Mouse (Mus musculus) hindbrain, embryonic 11.5 days (tissue): Measurements from ENCODE around the gene Ankrd17. TPM values are rescaled to one million over a fixed set of nuclear protein-coding genes. Genes with fewer than 3 reads are reported as not detected.

Experiments used
- ATAC-seq: fragments of 200-750 bp; cut with Nextera tagmentation; 2 replicates; pipeline ENCODE4 v1.8.0; 2017; ENCODE audit warnings: mild to moderate bottlenecking, moderate TSS enrichment, moderate library complexity; ENCODE audit not compliant: low FRiP score
- DNase-seq: peaks from one replicate; pipeline ENCODE4 v3.0.0-alpha.2; 2015; ENCODE audit warnings: low spot score
- H3K27ac ChIP-seq: fragments of 300-500 bp; sonication (generic); 2 replicates; pipeline ENCODE4 v1.5.1; 2014; ENCODE audit warnings: mild to moderate bottlenecking, low read depth, low read length
- H3K27me3 ChIP-seq: fragments of 300-500 bp; sonication (generic); 2 replicates; pipeline ENCODE4 v1.6.1; 2014; ENCODE audit warnings: mild to moderate bottlenecking, low read length, moderate library complexity, mixed read lengths; ENCODE audit not compliant: control insufficient read depth, insufficient read depth
- H3K36me3 ChIP-seq: fragments of 300-500 bp; sonication (generic); 2 replicates; pipeline ENCODE4 v1.6.1; 2014; ENCODE audit warnings: mild to moderate bottlenecking, low read length, moderate library complexity, mixed read lengths; ENCODE audit not compliant: control insufficient read depth, insufficient read depth
- H3K4me1 ChIP-seq: fragments of 300-500 bp; sonication (generic); replicated peaks from 2 replicates; pipeline ENCODE4 v1.6.1; 2014; ENCODE audit warnings: low read length, mixed read lengths; ENCODE audit not compliant: control insufficient read depth, insufficient read depth
- H3K4me2 ChIP-seq: fragments of 300-500 bp; sonication (generic); replicated peaks from 2 replicates; pipeline ENCODE4 v1.6.1; 2014; ENCODE audit warnings: mild to moderate bottlenecking, low read depth, low read length
- H3K4me3 ChIP-seq: fragments of 300-500 bp; sonication (generic); 2 replicates; pipeline ENCODE4 v1.5.1; 2014; ENCODE audit warnings: low read depth, low read length
- H3K9ac ChIP-seq: fragments of 300-500 bp; sonication (generic); 2 replicates; pipeline ENCODE4 v1.6.1; 2014; ENCODE audit warnings: low read depth, low read length
- H3K9me3 ChIP-seq: fragments of 300-500 bp; sonication (generic); 2 replicates; pipeline ENCODE4 v1.6.1; 2016; ENCODE audit warnings: low read length; ENCODE audit not compliant: control insufficient read depth
- WGBS: fragments of 180-500 bp; shearing (Covaris S2); extraction: QIAGEN DNeasy Blood & Tissue Kit; methylation state at CpG from one replicate; pipeline ENCODE4 v1.1.7; 2014; 5-methylcytosine and 5-hydroxymethylcytosine counted together
- polyA plus RNA-seq: library from polyadenylated mRNA; unstranded; fragments of >200 nt; fragmentation: Nextera tagmentation; extraction: Ambion mirVana; gene quantifications from 2 replicates; pipeline ENCODE4 v1.2.1, GENCODE M21; 2014

The Ankrd17 gene
- polyA plus RNA-seq, 1 experiment from 2014 or later: 39.8 TPM

GRCm38 (mm10) chr5:90381458-90381857 is 15.1 kb upstream of the Ankrd17 start:
- DNase-seq: no peak
- no peak overlapping the region for H3K4me3 ChIP-seq
- H3K27me3 ChIP-seq: no peaks in the 10 kb centered on the region
- WGBS: 78% methylated on average over 4 of the region's 4 CpGs
- no peaks in the 10 kb centered on the region for H3K4me1 ChIP-seq
- H3K36me3 ChIP-seq: no peaks in the 10 kb centered on the region
- H3K4me2 ChIP-seq: no peak overlapping the region
- no peak overlapping the region for H3K27ac ChIP-seq
- no peak overlapping the region for H3K9ac ChIP-seq
- no peaks in the 10 kb centered on the region for H3K9me3 ChIP-seq
- no peak for ATAC-seq

GRCm38 (mm10) chr5:90373708-90374107 is 7.3 kb upstream of the Ankrd17 start:
- no peak for ATAC-seq

GRCm38 (mm10) chr5:90370401-90370800 is 4.0 kb upstream of the Ankrd17 start:
- no peaks in the 10 kb centered on the region for H3K36me3 ChIP-seq
- no peak overlapping the region for H3K4me2 ChIP-seq
- no peaks in the 10 kb centered on the region for H3K9me3 ChIP-seq
- ATAC-seq (no peak), DNase-seq (no peak)
- H3K4me3 ChIP-seq: no peak overlapping the region
- H3K27me3 ChIP-seq: no peaks in the 10 kb centered on the region
- H3K9ac ChIP-seq: no peak overlapping the region
- H3K4me1 ChIP-seq: no peaks in the 10 kb centered on the region
- no peak overlapping the region for H3K27ac ChIP-seq
- 85% methylated on average over 5 of the region's 5 CpGs for WGBS

More at GRCm38 (mm10) chr5:90373708-90374107, 7.3 kb upstream of the Ankrd17 start:
- Histone ChIP-seq H3K27ac (no peak overlapping the region), H3K9me3 (no peaks in the 10 kb centered on the region), H3K27me3 (no peaks in the 10 kb centered on the region), H3K36me3 (no peaks in the 10 kb centered on the region), H3K4me2 (no peak overlapping the region), H3K4me3 (no peak overlapping the region), H3K9ac (no peak overlapping the region), H3K4me1 (no peaks in the 10 kb centered on the region)
- 91% methylated on average over 4 of the region's 4 CpGs for WGBS
- DNase-seq: no peak

GRCm38 (mm10) chr5:90367067-90367303 is 608 bp upstream of the Ankrd17 start, which contains the start of gene Gm9958:
TSS of gene Gm9958 (plus strand) at chr5:90367204.
- Histone ChIP-seq H3K36me3 (no peaks in the 10 kb centered on the region), H3K27me3 (no peaks in the 10 kb centered on the region), H3K4me2 (peak within 1 kb of the TSS; percentile 67), H3K4me1 (no peaks in the 10 kb centered on the region), H3K4me3 (peak within 1 kb of the TSS; percentile 90), H3K9me3 (no peaks in the 10 kb centered on the region), H3K27ac (peak within 1 kb of the TSS; percentile 97), H3K9ac (peak within 1 kb of the TSS; percentile 94)
- ATAC-seq (no peak), DNase-seq (no peak)
- WGBS: 4% methylated on average over 7 of the region's 7 CpGs

GRCm38 (mm10) chr5:90365141-90365951 is 1.0 kb downstream of the Ankrd17 start:
- under 1% methylated on average over 55 of the region's 61 CpGs for WGBS
- H3K4me1 ChIP-seq: no peaks in the 10 kb centered on the region
- peak overlapping the region; percentile 94 for H3K9ac ChIP-seq
- H3K27me3 ChIP-seq: no peaks in the 10 kb centered on the region
- H3K9me3 ChIP-seq: no peaks in the 10 kb centered on the region
- H3K27ac ChIP-seq: peak overlapping the region; percentile 97
- no peaks in the 10 kb centered on the region for H3K36me3 ChIP-seq
- H3K4me2 ChIP-seq: peak overlapping the region; percentile 63
- ATAC-seq (peak; percentile 50), DNase-seq (peak; percentile 64)
- peak overlapping the region; percentile 90 for H3K4me3 ChIP-seq

- no peak for ATAC-seq
- DNase-seq: peak; percentile 71
- no peaks in the 10 kb centered on the region for H3K27me3 ChIP-seq
- peak overlapping the region; percentile 90 for H3K4me3 ChIP-seq
- peak overlapping the region; percentile 63 for H3K4me2 ChIP-seq
- 2% methylated on average over 6 of the region's 6 CpGs for WGBS
- no peak overlapping the region for H3K27ac ChIP-seq
- H3K4me1 ChIP-seq: no peaks in the 10 kb centered on the region
- peak overlapping the region; percentile 94 for H3K9ac ChIP-seq
- H3K36me3 ChIP-seq: no peaks in the 10 kb centered on the region
- no peaks in the 10 kb centered on the region for H3K9me3 ChIP-seq
Measured at GRCm38 (mm10) chr5:90364526-90364925, 1.9 kb downstream of the Ankrd17 start.

- Histone ChIP-seq H3K9ac (no peak overlapping the region), H3K36me3 (no peaks in the 10 kb centered on the region), H3K4me2 (no peak overlapping the region), H3K4me3 (no peak overlapping the region), H3K27ac (no peak overlapping the region), H3K9me3 (no peaks in the 10 kb centered on the region), H3K27me3 (no peaks in the 10 kb centered on the region), H3K4me1 (no peaks in the 10 kb centered on the region)
- no peak for DNase-seq
- WGBS: 95% methylated on average over 3 of the region's 3 CpGs
- ATAC-seq: no peak
Measured at GRCm38 (mm10) chr5:90355824-90356223, 10.6 kb downstream of the Ankrd17 start.

- WGBS: 93% methylated on average over 4 of the region's 4 CpGs
- Histone ChIP-seq H3K9ac (no peak overlapping the region), H3K27ac (no peak overlapping the region), H3K4me3 (no peak overlapping the region), H3K9me3 (no peaks in the 10 kb centered on the region), H3K4me2 (no peak overlapping the region), H3K36me3 (no peaks in the 10 kb centered on the region), H3K4me1 (no peaks in the 10 kb centered on the region), H3K27me3 (no peaks in the 10 kb centered on the region)
- DNase-seq (no peak), ATAC-seq (no peak)
Measured at GRCm38 (mm10) chr5:90353552-90354317, 12.6 kb downstream of the Ankrd17 start.

GRCm38 (mm10) chr5:90346877-90347276 is 19.5 kb downstream of the Ankrd17 start:
- Histone ChIP-seq H3K27ac (no peak overlapping the region), H3K4me2 (no peak overlapping the region), H3K4me1 (no peaks in the 10 kb centered on the region), H3K36me3 (no peaks in the 10 kb centered on the region), H3K4me3 (no peak overlapping the region), H3K9ac (no peak overlapping the region), H3K9me3 (no peaks in the 10 kb centered on the region), H3K27me3 (no peaks in the 10 kb centered on the region)
- DNase-seq (no peak), ATAC-seq (no peak)
- WGBS: 97% methylated on average over 3 of the region's 3 CpGs
